Mouse (Mus musculus): ENCODE data around the gene Adck2.

The Adck2 gene

DNA sequence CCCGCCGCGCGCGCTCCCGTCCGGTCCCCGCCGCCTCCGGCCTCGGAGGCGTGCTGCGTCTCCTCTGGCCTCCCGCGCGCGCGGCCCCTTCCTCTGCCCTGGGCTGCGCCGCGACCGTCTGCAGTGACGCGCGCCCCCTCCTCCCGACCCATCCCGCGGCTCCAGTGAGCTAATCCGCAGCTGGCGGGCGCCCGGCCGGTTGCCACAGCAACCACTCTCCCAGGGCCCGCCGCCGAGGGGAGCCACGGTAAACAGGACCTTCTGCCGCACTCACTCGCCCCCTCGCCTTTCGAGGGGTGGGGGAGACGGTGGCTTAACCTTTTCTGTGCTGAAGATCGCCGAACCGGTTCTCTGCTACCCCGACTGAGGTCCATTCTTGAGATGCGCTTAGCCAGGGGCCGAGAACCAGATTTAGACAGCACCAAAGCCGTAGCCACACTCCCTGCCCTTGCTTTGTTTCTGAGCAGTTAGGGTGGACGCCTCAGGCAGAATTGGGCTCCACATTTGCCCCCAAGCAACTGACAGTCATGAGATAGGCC, 15.9 kb upstream of the Adck2 start, which contains the start of gene Dennd2a:
TSS of gene Dennd2a (minus strand) at position 145 of the 539 bp plus-strand sequence.
- DNase-seq (ENCODE audit: low spot score): peak; percentile 81

- no peak for DNase-seq (ENCODE audit: low spot score)
Observed at GRCm38 (mm10) chr6:39559276-39559939, 14.3 kb upstream of the Adck2 start.

- peak; percentile 80 for DNase-seq (ENCODE audit: low spot score)
Observed at GRCm38 (mm10) chr6:39562166-39563015, 11.3 kb upstream of the Adck2 start.

DNA sequence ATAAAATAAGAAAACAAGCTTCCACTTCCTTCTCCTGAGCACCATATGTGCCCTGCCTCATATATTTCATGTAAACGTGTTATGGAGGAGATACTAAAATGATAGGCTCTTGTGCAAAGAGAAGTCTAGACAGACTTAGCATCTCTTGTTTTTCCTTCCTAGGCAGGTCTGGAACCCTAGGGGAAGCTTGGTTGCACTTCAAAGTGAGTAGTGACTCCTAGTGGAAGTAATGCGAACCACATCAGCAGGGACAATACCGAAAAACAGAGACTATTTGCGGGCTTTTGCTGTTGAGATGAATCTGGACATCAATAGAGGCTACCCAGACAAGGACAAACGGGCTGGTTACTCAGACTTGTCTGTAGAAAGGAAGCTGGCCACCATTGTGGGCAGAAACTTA, 6.1 kb upstream of the Adck2 start:
- DNase-seq (ENCODE audit: low spot score): no peak

DNA sequence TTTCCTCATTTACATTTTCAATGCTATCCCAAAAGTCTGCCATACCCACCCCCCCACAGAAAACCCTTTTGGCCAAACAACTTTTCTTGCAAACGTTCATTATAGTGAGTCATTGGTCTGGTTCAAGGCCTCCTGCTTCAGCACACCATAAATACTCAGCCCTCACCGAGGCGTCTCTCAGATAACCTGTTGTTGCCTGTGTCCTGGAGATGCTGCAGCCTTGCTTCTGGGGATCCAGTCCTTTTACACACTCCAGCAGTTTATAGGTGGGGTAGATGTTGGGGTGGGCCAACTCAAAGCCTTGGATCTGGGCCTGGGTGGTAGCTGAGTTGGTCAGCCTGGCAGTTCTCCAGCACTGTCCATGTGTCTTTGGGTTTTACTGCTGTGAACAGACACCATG, 3.2 kb upstream of the Adck2 start:
- DNase-seq (ENCODE audit: low spot score): no peak

DNA sequence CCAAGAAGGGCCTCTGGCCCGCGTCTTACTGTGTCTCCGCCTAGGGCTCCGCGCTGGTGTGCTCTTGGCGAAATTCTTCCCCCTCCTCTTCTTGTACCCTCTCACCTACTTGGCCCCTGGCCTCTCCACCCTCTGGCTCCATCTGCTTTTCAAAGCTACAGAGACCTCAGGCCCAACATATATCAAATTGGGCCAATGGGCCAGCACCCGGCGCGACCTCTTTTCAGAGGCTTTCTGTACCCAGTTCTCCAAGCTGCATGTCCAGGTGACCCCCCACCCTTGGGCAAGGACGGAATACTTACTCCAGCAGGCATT, 839 bp downstream of the Adck2 start:
- no peak for DNase-seq (ENCODE audit: low spot score)

DNA sequence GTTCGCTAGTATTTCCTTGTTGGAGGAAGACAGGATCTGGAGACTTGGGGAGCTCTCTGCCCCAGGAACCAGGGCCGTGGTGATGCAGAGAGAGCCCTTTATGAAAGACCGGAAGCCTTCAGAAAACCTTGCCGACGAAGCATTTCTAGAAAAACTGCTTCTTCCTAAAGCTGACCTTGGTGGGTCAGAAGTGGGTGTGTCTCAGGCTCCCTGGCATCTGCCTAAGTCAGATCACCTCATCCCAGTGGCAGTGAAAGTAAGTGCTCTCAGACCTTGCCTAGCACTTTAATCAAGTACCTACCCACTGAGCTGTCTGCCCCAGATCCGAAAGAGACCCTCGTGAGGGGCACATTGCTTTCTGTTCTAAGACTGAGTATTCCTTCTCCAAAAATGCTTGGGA, 1.3 kb downstream of the Adck2 start:
- no peak for DNase-seq (ENCODE audit: low spot score)

DNA sequence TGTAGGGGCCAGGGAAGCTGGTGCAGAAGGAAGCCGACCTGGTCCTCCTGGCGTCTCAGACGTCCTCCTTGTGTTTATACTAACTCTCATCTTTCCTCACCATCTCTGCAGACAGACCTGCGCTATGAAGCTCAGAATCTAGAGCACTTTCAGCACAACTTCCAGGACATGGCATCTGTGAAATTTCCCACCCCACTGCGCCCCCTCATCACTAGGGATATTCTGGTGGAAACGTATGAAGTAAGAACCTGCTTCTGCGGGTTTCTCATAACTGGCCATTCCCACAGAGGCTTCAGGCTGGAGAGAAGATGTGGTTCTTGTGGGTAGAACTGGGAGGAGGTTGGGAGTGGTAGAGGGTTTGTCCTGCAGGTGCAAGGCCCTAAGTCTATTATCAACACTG, 5.9 kb downstream of the Adck2 start:
- DNase-seq (ENCODE audit: low spot score): no peak

GRCm38 (mm10) chr6:39580558-39580957, 6.9 kb downstream of the Adck2 start:
- DNase-seq (ENCODE audit: low spot score): no peak

- no peak for DNase-seq (ENCODE audit: low spot score)
Observed at GRCm38 (mm10) chr6:39581087-39581784, 7.6 kb downstream of the Adck2 start.

- DNase-seq (ENCODE audit: low spot score): no peak
Observed at GRCm38 (mm10) chr6:39585517-39585916, 11.8 kb downstream of the Adck2 start, which contains the start of gene Gm42420. TSS of gene Gm42420 (plus strand) at chr6:39585753.

GRCm38 (mm10) chr6:39591481-39591880, 17.8 kb downstream of the Adck2 start:
- DNase-seq (ENCODE audit: low spot score): no peak

DNA sequence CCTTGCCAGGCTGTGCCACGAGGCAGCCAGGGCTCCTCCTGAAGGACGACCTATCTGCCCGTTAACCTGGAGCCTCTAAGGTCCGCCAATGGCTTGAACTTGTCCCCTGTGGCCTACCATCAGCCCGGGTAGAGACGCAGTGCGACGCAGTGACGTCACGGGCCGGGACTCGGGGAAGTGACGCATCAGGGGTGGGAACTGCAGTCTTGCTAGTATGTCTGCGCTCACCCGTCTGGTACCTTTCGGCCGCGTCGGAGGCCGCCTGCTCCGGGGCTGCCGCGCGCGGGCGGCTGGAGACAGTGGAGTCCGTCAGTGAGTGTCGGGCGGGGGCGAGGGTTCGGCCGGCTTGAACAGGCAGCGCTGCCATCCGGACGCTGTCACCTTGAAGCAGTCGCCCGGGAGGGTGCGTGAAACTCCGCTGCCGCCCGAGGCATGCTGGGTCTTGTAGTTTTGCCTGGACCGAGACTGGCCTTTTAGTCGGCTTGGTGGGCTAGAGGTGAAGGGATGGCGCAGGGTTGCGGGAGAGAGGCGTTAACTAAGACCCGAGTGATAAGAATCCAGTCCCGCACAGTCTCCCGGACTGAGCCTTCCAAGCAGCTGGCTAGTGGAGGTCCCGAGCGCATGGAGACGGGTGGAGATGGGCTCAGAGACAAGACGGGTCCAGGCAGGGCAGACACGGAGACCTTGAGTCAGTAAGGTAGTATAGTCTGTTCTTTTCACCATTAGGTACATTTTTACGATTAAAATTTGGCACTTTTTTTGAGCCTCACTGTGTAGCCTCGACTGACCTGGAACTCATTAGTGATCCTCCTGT, 18.9 kb downstream of the Adck2 start, which contains the start of gene Ndufb2:
TSS of gene Ndufb2 (plus strand) at position 174 of the 814 bp plus-strand sequence.
- peak; percentile 98 for DNase-seq (ENCODE audit: low spot score)

GRCm38 (mm10) chr6:39600851-39601250, 27.2 kb downstream of the Adck2 start:
- DNase-seq (ENCODE audit: low spot score): no peak

DNA sequence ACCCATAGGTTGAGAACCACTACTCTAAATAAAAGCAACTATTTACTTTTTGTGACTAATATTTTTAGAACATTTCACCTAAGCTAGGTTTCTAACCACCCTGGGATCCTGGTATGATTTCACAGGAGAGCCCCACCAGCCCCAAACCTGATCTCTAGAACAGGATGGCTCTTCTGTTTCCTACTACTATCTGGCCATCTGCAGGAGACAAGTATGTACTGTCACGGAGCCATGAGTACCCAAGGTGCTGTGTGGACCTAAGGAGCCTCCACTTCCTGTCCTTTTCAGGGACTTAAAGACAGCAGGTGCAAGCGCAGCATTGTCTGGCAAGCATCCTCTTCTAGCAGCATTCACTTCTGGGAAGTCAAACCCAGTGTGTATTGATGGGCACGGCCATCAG, 28.2 kb downstream of the Adck2 start:
- no peak for DNase-seq (ENCODE audit: low spot score)

DNA sequence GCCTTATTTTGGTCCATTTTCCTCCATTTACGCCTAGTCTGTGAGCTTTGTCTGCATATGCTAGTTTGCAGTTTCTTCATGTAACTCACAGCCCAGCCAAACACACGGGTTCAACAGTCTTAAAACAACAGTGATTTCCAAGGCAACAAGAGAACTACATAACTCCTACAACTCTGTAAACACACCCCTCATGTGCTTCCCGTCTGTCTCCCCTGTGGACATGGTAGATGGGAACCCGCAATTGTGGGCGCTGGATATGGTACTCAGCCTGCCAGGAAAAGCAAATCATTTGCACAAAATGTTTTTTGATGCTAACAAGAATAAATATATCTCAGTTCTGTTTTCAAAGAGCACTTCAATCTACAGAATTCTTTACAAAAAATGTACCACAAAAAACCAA, 30.9 kb downstream of the Adck2 start:
- no peak for DNase-seq (ENCODE audit: low spot score)

- no peak for DNase-seq (ENCODE audit: low spot score)
Observed at GRCm38 (mm10) chr6:39606056-39606455, 32.4 kb downstream of the Adck2 start.

DNA sequence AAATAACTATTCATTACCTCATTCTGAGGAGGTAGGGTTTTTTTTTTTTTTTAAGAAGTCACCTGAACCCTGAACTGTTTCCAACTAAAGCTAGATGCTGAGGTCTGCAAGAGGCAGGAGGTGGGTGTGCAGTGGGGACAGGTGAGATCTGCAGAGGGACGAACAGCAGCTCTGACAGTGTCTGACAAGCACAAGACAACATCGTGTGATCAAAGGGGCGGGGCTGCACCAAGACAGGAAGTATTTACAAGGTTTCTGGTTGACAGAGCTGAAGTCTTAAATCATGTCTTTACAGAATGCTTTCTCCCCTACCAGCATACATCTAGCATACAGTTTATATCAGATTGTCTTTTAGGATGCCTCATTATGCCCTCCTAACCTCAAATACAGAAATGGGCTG, 33.2 kb downstream of the Adck2 start:
- DNase-seq (ENCODE audit: low spot score): peak; percentile 16

- DNase-seq (ENCODE audit: low spot score): no peak
Observed at GRCm38 (mm10) chr6:39607365-39607764, 33.7 kb downstream of the Adck2 start.

DNA sequence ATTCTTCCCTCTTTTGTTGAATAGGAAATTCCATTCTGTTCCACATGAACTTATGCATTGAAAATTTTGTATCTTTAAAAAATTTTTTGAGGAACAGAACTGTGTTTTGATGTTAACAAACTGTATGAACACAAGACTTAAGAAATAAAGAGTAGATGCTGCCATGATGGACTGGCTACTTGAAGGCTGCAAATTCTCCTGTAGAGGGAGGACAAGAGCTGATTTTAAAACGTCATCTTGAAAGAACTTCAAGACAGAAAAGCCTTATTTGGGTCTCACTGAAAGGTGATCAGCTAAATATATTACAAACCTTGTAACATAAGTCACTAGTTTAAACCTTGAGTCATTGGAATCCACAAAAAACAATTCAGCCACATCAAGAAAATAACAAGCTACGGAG, 36.5 kb downstream of the Adck2 start:
- no peak for DNase-seq (ENCODE audit: low spot score)

GRCm38 (mm10) chr6:39611296-39611695, 37.6 kb downstream of the Adck2 start:
- DNase-seq (ENCODE audit: low spot score): no peak
